Mouse (Mus musculus) hindbrain, postnatal 0 days (tissue): ENCODE results near the gene Pagr1a. TPM values are rescaled to one million over a fixed set of nuclear protein-coding genes. Genes with fewer than 3 reads are reported as not detected.

Experiments used
- ATAC-seq: fragments of 200-750 bp; cut with Nextera tagmentation; 2 replicates; pipeline ENCODE4 v1.8.0; 2017; ENCODE audit warnings: mild to moderate bottlenecking, moderate TSS enrichment, moderate library complexity
- DNase-seq: peaks from one replicate; pipeline ENCODE4 v3.0.0-alpha.2; 2015; ENCODE audit warnings: low spot score
- H3K27ac ChIP-seq: fragments of 300-500 bp; sonication (generic); 2 replicates; pipeline ENCODE4 v1.5.1; 2014; ENCODE audit warnings: mild to moderate bottlenecking
- H3K27me3 ChIP-seq: fragments of 300-500 bp; sonication (generic); 2 replicates; pipeline ENCODE4 v1.6.1; 2014; ENCODE audit warnings: low read length, mixed read lengths; ENCODE audit not compliant: insufficient read depth
- H3K36me3 ChIP-seq: fragments of 300-500 bp; sonication (generic); 2 replicates; pipeline ENCODE4 v1.6.1; 2014; ENCODE audit warnings: low read length, mixed read lengths; ENCODE audit not compliant: insufficient read depth
- H3K4me1 ChIP-seq: fragments of 300-500 bp; sonication (generic); 2 replicates; pipeline ENCODE4 v1.6.1; 2014; ENCODE audit warnings: antibody characterized with exemption, low read length, mixed read lengths; ENCODE audit not compliant: insufficient read depth
- H3K4me2 ChIP-seq: fragments of 300-500 bp; sonication (generic); 2 replicates; pipeline ENCODE4 v1.6.1; 2014; ENCODE audit warnings: low read depth, mild to moderate bottlenecking, low read length, moderate library complexity, mixed read lengths
- H3K4me3 ChIP-seq: fragments of 300-500 bp; sonication (generic); 2 replicates; pipeline ENCODE4 v1.5.1; 2014; ENCODE audit warnings: low read length
- H3K9ac ChIP-seq: fragments of 300-500 bp; sonication (generic); replicated peaks from 2 replicates; pipeline ENCODE4 v1.6.1; 2014; ENCODE audit warnings: mild to moderate bottlenecking, low read length, moderate library complexity, mixed read lengths
- H3K9me3 ChIP-seq: fragments of 300-500 bp; sonication (generic); 2 replicates; pipeline ENCODE4 v1.6.1; 2016; ENCODE audit warnings: low read length, mixed read lengths
- CTCF ChIP-seq: IDR thresholded peaks from 2 replicates; pipeline ENCODE4 v1.5.1; 2016; ENCODE audit warnings: antibody characterized with exemption, control low read depth, low read depth
- WGBS: fragments of 180-500 bp; shearing (Covaris S2); extraction: QIAGEN DNeasy Blood & Tissue Kit; methylation state at CpG from one replicate; pipeline ENCODE4 v1.1.7; 2014; 5-methylcytosine and 5-hydroxymethylcytosine counted together
- polyA plus RNA-seq: library from polyadenylated mRNA; unstranded; fragments of >200 nt; fragmentation: Nextera tagmentation; extraction: Ambion mirVana; gene quantifications from 2 replicates; pipeline ENCODE4 v1.2.1, GENCODE M21; 2015
- total RNA-seq: library from RNA; depleted of rRNA; stranded (reverse); fragments of >200 nt; gene quantifications from 2 replicates; pipeline ENCODE4 v1.2.3, GENCODE M21; 2014

The Pagr1a gene
- total and polyA plus RNA-seq, 2 experiments from 2014 or later: 11.1 to 31.2 TPM

DNA sequence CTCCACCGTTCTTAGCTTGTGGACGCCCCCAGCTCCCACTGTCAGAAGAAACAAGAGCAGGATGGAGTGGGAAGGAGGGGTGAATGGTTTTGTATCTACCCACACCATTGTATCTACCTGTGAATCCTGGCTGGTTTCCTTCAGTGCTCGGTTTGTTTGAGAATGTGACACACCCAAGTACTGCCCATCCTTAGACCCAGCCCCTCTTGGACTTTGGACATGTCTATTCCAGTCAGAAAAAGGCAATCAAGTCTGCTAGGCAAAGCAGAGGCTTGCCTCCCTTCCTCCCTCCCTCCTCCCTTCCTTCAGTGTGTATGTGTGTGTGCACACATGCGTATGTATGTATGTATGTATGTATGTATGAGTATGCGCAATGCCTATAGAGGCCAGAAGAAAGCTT lies 13.5 kb downstream of the Pagr1a start:
- Histone ChIP-seq H3K4me1 (no peaks in the 10 kb centered on the region), H3K9me3 (no peaks in the 10 kb centered on the region), H3K27me3 (no peaks in the 10 kb centered on the region), H3K27ac (no peak overlapping the region), H3K36me3 (no peaks in the 10 kb centered on the region), H3K4me3 (no peak overlapping the region), H3K4me2 (no peak overlapping the region), H3K9ac (no peak overlapping the region)
- WGBS: 91% methylated on average over 5 of the region's 5 CpGs
- no peak for ATAC-seq
- no peak for TF ChIP-seq CTCF
- DNase-seq: no peak

DNA sequence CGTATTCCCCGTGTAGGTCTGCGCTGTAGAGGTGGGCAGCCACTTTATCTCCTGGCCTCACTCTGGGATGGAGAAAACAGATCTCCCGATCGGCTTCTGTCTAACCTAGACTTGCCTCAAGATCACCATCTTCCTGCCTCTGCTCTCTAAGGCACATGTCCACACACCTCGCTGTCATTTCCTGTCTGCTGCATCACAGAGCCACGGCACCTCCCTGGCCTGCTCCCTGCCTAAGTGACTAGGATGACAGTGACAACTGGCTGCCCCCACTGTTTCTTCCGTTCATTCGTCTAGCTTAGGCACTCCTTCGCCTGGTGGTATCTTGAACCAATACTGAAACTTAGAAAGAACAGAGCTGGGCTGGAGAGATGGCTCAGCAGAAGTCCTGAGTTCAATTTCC lies 17.6 kb downstream of the Pagr1a start:
- H3K27me3 ChIP-seq: no peaks in the 10 kb centered on the region
- no peak overlapping the region for H3K4me2 ChIP-seq
- DNase-seq (no peak), ATAC-seq (no peak)
- WGBS: 81% methylated on average over 10 of the region's 10 CpGs
- no peak overlapping the region for H3K4me3 ChIP-seq
- no peaks in the 10 kb centered on the region for H3K4me1 ChIP-seq
- no peak overlapping the region for H3K9ac ChIP-seq
- no peak for TF ChIP-seq CTCF
- no peaks in the 10 kb centered on the region for H3K36me3 ChIP-seq
- no peak overlapping the region for H3K27ac ChIP-seq
- 0 out of 2 replicates have a peak, but pooled peaks cover 2% of the 10 kb centered on the region for H3K9me3 ChIP-seq

DNA sequence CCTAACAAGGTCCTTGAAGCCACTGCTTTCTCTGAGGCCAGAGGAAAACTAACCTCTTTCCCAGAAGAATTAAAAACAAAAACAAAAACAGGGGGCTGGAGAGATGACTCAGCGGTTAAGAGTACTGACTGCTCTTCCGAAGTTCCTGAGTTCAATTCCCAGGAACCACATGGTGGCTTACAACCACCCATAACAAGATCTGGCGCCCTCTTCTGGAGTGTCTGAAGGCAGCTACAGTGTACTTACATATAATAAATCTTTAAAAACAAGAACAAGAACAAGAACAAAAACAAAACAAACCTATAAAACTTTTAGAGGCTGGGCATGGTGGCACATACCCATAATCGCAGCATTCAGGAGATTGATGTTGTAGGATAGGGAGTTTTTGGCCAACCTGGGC lies 20.7 kb downstream of the Pagr1a start:
- Histone ChIP-seq H3K27ac (no peak overlapping the region), H3K9me3 (0 out of 2 replicates have a peak, but pooled peaks cover 2% of the 10 kb centered on the region), H3K4me2 (no peak overlapping the region), H3K36me3 (no peaks in the 10 kb centered on the region), H3K9ac (no peak overlapping the region), H3K4me1 (no peaks in the 10 kb centered on the region), H3K27me3 (no peaks in the 10 kb centered on the region), H3K4me3 (no peak overlapping the region)
- 82% methylated on average over 4 of the region's 4 CpGs for whole genome bisulfite sequencing
- ATAC-seq (no peak), DNase-seq (no peak)
- TF ChIP-seq CTCF: no peak

DNA sequence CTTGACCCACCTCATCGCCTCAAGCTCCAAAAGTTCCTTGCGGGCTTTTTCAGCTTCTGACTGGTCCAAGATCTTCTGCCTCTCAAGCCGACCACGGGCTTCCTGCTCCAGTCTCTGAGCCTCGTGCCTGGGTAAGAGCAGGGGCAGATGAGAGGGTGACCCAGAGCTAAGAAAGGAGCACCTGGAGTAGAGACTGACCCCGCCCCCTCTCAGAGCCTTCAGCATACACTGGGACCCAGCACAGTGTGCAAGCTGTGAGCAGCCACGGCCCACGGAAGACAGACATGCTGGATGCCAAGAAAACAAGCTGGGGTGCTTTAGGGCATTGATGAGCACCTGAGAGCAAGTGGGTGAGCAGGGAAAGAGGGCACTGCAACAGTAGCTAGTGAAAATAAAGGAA lies 28.3 kb downstream of the Pagr1a start:
- 72% methylated on average over 8 of the region's 8 CpGs for WGBS

DNA sequence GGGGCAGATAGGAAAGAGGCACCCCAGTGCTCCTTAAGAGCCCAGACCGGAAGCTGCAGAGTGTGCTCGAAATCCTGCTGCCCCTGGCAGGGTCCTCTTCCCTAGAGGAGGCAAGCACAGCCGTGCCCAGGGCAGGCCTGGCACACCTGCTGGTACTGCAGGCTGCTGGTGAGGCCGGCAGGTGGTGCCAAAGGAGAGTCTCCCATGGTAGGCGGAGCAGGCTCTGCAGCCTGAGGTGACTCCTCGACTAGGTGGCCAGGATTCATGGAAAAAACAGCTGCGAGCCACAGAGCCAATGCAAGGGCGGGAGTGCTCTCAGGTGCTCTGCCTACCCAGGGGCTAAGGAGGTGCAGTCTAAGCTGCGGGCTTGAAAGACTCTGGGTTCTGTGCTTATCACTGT lies 30.8 kb downstream of the Pagr1a start:
- Histone ChIP-seq H3K4me1 (no peaks in the 10 kb centered on the region), H3K4me3 (no peak overlapping the region), H3K27ac (no peak overlapping the region), H3K4me2 (no peak overlapping the region), H3K9ac (no peak overlapping the region), H3K9me3 (no peaks in the 10 kb centered on the region), H3K27me3 (no peaks in the 10 kb centered on the region), H3K36me3 (no peaks in the 10 kb centered on the region; the same call in 1 of the 2 replicates)
- ATAC-seq: peak; percentile 73
- 43% methylated on average over 9 of the region's 9 CpGs for WGBS
- peak; percentile 56 for DNase-seq
- peak; percentile 69 for TF ChIP-seq CTCF

More for the DNA sequence above, 28.3 kb downstream of the Pagr1a start:
- DNase-seq: no peak
- no peaks in the 10 kb centered on the region for H3K4me1 ChIP-seq
- H3K9me3 ChIP-seq: no peaks in the 10 kb centered on the region
- no peak overlapping the region for H3K9ac ChIP-seq
- H3K27ac ChIP-seq: no peak overlapping the region
- H3K4me2 ChIP-seq: no peak overlapping the region
- H3K36me3 ChIP-seq: no peaks in the 10 kb centered on the region
- no peak overlapping the region for H3K4me3 ChIP-seq
- H3K27me3 ChIP-seq: no peaks in the 10 kb centered on the region
- no peak for ATAC-seq
- TF ChIP-seq CTCF: no peak

DNA sequence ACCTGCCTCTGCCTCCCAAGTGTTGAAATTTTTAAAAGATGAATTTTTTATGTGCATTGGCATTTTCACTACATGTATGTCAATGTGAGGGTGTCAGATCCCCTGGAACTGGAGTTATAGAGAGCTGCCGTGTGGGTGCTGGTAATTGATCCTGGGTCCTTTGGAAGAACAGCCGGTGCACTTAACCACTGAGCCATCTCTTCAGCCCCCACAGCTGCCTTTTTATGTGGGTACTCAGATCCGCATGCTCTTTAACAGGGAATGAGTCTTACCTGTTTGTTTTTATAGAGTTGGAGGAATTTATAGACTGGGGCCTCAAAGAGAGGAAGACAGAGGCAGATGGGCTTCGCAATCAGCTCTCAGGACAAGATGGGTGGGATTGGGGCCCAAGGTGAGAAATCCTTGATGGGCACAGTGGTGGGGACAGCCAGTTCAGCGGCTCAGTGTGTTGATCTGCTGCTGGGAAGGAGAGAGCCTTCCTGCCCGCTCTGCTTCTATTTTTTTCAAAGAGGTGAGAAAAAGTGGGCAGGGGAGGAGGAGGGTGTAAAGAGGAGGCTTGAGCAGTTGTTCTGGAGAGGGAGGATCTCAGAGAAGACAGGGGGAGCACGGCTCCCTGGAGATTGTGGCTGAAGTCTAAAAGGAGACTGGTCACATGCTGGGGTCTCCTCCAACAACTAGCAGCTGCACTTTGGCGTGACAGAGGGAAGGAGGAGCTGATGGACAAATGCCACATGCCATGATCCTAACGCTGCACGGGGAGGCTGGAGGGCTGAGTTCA lies 32.3 kb downstream of the Pagr1a start:
- no peaks in the 10 kb centered on the region for H3K4me1 ChIP-seq
- ATAC-seq: no peak
- no peaks in the 10 kb centered on the region for H3K9me3 ChIP-seq
- no peak overlapping the region for H3K27ac ChIP-seq
- peaks cover 8% of the 10 kb centered on the region; the same call in 1 of the 2 replicates for H3K36me3 ChIP-seq
- no peaks in the 10 kb centered on the region for H3K27me3 ChIP-seq
- H3K9ac ChIP-seq: no peak overlapping the region
- H3K4me3 ChIP-seq: no peak overlapping the region
- no peak overlapping the region for H3K4me2 ChIP-seq
- no peak for TF ChIP-seq CTCF
- DNase-seq: no peak
- WGBS: 57% methylated on average over 10 of the region's 10 CpGs

DNA sequence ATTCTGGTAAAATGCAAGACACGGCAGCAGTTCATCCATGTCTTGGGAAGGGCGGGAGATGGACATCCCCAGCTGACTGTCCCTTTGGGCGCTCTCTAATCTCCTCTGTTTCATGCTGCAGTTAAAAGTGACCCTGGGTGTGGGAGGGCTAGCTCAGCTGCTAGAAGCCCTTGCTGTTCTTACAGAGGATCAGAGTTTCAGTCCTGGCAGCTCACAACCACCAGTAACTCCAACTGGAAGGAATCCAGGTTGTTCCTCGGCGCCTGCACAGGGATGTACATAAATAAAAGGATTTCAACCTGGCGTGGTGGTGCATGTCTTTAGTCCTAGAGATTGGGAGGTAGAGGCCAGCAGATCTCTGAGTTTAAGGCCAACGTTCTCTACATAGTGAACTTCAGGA lies 34.0 kb downstream of the Pagr1a start:
- DNase-seq (no peak), ATAC-seq (no peak)
- Histone ChIP-seq H3K9ac (no peak overlapping the region), H3K27me3 (no peaks in the 10 kb centered on the region), H3K4me2 (no peak overlapping the region), H3K4me3 (no peak overlapping the region), H3K27ac (no peak overlapping the region), H3K4me1 (0 out of 2 replicates have a peak, but pooled peaks cover under 1% of the 10 kb centered on the region), H3K36me3 (peaks cover 25% of the 10 kb centered on the region), H3K9me3 (no peaks in the 10 kb centered on the region)
- WGBS: 81% methylated on average over 7 of the region's 7 CpGs
- no peak for TF ChIP-seq CTCF
